Mouse (Mus musculus): Measurements from ENCODE around the gene Ppp1r17.

Gene Ppp1r17

DNA sequence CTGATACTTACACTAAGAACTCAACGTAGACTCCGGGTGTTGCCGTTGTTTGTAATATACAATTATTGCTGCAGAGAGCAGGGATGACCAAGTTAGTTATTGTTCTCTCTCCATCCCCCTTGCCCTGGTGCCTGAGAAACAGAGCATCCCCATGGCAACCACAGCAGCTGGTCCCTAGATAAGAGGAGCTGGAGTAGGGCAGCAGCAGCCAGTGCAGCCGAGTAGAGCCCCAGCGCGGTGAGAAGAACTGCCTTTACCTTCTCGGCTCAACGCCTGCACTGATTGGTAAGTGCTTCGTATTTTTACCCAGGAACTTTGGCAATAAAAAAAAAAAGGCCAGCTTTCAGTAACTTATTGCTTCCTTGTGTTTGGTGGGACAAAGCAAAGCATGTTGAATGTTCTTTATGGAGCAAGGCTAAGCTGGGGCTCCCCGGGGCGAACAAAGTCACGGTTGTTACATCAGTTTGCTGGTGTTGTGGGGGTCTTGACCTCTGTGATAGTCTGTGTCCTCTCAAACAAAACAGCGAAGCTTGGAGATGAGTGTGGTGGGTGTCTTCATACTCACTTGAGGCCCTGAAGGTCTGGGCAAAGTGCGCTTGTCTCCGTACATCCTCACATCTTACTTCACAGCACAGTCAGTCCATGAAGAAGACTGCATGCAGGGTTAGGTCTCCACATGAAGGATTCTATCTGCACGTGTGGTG, at the start of gene Ppp1r17:
Ppp1r17 (plus strand) TSS at position 207 of the 704 bp plus-strand sequence.
- no peak for DNase-seq

DNA sequence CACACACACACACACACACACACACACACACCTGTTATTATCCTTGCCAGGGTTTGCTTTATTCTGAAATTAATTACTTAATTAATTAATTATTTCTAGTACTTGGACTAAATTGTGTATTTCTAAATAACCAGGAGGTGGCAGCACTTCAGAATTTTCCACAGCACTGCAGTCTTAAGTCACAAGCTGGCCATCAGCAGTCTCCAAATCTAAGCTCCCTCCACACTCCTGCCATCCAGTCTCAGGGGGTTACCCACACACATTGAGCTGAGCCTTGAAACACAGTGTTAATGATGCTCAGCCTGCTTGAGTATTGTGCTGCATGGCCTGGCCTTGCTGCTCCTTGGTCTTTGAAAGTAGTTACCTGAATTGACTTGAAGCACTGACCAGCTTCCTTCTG, 44.3 kb upstream of the Ppp1r17 start:
- no peak for DNase-seq

DNA sequence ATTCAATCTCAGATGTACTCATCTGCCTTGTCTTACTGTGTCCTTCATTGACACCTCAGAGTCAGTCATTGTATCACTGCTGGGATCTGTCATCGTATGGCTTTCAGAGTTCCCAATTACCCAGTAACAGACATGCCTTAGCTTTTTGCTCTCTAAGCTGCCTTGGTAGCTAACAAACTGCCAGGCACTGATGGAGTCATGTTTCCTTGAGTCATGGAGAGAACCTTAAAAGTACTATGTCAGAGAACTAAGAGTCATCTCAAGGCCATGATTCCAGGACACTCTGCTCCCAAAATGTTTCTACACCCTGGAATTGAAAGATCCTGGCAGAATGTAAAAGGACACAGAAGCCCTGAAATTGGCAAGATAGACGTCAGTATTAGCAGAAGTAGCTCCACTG, 37.5 kb upstream of the Ppp1r17 start:
- no peak for DNase-seq

DNA sequence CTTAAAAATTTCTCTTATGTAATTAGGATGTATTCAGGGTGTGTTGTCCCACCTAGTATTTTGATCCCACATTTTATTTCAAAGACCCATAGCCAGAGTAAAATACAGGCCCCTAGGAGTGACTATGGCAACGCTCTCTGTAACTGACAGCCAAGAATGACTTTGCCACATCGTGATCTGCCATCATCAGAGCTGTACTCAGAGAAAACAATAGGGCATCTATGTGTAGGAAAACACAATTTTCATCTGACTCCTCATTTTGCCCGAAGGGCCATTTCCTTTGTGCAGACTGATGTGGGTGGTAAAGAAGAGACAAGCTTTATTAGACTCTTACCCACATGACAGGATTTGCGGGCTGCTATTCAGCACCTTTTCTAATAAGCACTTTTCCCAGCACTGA, 8.6 kb upstream of the Ppp1r17 start:
- DNase-seq: no peak

DNA sequence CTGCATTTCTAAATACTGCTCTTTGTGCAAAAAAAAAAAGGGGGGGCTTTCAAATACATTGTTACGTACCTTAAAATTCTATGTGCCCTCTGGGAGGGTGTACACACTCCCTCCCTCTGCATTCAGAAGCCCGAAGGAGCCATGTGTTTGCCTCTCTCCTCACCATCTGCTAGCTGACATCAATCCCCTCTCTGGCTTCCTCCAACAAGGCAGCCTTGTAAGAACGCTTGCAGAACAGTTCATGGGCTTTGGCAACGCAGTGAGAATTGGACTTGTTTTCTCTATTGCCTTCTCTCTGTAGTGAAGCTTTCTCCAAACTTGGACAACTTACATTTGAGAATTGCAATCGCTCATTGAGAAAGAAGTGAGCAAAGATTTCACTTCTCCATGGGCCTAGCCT, 4.9 kb upstream of the Ppp1r17 start:
- no peak for DNase-seq

DNA sequence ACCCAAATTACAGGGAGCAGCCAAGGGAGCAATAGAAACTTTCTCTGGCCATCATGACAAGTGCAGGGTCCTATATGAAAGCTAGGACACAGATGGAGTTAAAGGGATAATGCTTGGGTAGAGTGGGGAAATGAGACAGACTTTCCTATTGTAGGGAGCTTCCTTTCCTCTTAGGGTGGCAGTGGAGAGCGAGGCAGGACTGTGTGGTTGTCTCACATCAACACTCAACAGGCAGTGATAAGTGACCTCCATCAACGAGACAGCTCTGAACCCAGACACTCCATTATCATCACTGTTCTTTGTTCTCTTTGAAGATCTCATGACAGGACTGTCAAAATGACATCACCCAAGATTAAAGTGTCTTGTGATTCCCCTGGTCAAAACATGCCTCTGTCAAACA, 2.3 kb downstream of the Ppp1r17 start:
- no peak for DNase-seq

DNA sequence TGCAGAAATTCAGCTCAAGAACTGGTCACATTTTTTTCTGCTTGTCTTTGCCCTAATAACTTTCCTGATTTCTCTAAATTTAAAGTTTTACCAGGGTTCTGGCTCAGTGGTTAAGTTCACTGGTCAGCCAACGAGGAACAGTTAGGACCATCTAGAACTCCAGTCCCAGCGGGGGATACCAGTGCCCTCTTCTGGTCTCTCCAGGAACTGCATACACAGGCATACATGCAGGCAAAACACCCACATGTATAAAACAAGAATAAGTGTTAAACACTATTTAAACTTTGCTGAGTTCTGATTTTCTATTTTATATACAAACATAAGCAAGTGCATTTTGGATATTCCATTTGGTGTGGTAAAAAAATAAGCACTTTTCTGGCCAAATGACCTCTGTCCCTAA, 8.2 kb downstream of the Ppp1r17 start:
- no peak for DNase-seq

DNA sequence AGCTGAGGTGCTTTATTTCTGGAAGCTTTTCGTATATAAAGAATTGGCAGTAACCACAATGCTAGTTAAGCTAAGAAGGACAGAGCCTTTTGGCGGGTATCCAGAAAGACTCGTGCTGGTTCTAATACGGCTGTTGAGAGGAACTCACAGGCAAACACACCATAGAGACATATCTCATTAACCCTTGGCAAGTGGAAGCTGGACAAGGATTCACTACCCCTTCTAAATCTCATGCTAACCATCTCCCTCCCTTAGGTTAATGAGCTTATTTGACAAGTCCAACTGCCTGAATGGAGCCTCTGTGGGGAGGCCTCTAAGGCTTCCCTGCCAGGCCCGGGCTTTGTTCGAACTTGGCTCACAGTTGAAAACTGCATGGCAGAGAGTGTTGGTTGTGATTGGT, 10.0 kb downstream of the Ppp1r17 start:
- no peak for DNase-seq

DNA sequence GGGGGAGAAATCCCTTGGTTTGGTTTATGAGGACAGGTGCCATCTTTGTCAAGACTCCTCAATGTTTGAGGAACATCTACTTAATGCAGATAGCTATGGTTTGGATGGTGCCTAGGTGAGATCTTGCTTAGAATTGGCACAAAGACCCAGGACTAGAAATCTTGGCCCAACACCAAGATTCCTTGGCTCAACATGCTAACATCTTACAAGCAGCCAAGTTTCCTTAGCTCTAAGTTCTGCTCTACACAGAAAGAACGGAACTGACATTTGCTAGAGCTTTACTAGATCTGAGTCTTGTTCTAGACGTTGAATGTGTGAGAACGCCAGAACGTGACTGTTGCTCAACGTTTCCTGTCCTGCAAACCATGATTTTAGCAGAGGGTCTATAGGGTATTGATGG, 10.7 kb downstream of the Ppp1r17 start:
- DNase-seq: no peak

DNA sequence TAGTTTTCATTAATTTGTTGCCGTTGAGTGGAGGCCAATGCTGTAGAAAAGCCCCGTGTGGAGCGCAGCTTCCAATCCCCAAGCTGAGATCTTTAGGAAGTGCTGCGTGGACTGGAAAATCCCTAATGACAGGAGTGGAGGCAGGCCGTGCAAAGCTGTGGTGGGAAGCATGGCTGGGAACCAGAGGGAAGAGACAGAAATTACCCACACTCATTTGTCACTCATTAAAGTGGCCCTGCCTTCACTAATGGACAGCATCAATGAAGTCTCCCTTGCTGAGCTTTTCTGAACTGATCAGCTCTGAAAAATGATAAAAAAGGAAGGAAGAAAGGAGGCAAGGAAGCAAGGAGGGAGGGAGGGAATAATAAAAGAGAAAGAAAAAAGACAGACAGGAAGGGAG, 12.7 kb downstream of the Ppp1r17 start:
- DNase-seq: no peak

DNA sequence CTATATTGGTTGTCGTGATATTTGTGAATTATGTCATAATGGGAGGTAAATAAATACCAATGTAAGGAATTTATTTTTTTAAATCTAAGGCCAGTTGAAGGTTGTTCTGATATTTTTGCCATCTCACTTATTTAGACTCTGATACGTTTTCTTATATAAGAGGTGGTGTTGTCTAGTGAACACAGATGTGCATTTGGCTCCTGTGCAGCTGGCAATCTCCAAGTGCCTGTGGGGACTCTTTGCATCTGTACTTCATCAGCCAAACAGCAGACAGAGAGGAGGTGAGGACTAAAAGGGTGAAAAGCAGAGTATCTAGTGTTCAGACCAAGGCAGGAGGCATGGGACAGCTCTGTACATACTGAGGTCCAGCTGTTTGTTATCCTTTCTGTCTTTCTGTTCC, 14.9 kb downstream of the Ppp1r17 start:
- DNase-seq: no peak

DNA sequence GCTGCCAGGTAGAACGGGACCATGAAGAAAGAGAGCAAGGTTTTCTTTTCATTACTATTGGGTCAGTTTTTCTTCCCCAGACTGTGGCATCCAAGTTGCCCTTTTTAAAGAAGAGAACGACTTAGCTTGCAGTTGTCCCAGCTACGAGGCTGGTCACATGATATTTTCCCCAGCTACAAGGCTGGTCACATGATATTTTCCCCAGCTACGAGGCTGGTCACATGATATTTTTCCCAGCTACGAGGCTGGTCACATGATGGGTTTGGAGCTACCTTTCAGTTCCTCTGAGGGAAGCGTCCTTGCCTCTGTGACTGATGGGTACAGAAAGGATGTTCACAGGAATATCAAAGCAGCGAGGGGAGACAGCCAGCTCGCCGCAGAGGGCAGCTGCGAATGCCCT, 17.8 kb downstream of the Ppp1r17 start:
- DNase-seq: no peak

DNA sequence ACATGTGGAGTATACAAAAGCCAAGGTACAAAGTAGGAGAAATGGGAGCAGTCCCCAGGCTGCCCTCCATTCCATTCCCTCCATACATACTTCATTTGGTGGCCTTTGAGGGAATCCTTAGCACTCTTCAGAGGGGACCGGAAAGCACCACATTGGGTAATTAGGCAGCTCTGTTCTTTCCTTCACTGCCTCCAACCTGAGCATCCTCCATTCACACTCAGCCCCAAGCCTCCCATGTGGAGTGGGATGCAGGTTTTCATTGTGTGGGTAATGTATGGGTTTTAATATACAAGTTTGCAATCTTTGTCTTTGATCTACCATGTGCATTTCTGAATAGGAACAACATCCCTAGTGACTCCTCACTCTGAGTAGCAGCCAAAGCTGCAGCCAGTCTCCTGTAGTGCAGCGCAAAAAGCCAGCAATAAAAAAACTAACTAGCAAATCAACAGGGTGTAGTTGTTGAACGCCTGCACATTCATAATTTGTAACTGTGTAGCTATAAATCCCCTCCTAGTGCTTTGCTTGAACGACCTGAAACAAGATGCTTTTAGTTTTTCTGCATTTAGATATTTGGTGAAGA, 22.3 kb downstream of the Ppp1r17 start:
- DNase-seq: no peak

DNA sequence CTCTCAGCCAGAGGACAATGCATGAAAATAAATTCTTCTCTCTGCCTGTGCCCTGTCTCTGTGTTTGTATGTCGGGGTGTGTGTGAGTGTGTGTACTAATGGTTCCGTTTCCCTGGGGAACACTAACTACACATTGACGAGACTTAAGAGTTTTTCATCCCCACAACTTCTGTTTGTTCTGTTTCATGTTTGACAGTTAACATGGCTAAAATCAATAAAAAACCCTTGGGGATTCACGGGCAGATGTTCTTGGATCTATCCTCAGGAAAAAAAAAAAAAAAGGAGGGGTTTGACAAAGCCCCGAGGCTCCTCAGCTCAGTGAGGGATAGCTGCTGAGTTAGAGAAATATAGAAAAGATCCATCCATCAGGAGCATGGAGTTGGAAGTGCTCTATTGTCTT, 27.0 kb downstream of the Ppp1r17 start:
- DNase-seq: no peak

DNA sequence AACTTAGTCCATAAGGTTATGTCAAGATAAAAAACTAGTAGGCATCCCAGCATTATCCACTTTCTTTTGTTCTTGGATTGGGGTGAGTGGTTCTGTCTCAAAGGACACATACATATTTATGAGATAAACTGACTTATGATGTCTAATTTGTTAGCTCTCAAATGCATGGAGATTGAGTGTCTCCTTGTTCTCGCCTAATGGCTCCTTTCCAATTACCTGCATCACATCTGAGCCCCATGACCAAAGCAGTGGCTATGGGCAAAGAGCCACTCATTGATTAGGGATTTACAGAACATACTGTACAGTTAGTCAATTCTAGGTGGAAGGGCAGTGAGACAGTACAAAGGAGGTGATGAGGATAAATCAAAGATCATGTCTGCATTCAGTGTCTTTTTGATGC, 27.4 kb downstream of the Ppp1r17 start:
- no peak for DNase-seq

DNA sequence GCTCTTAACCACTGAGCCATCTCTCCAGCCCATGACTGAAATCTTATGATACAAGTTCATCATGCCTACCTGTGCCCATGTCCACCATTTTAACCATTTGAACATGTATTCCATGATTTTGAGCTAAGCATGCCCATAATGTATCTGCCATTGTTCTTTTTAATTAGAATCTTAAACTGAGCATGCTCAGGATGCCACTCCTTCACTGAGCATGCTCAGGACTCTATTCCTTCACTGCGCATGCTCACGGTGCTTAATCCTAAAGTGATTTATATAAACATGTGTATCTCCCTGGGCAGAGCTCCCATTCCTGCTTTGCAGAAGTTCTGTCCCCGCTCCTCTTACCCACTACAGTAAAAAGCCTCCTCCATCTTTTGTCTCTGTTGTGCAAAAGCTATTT, 31.3 kb downstream of the Ppp1r17 start:
- DNase-seq: no peak

DNA sequence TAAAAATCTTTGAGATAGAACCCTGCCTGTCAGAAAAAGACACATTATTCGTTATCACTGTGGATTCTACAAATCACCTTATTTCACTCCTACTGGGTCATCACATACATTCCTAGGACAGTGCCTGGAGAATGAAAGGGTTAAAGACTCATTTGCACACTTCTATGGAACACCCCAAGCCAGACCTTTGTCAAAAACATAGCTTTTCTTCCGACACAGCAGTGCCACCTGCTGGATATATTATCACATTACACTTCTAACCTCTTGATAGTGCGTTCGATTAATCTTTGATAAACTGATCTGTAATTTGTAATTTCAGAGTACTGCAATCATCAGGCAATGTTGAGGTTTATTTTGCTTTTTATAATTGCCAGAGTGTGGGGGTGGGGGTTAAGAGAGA, 31.8 kb downstream of the Ppp1r17 start:
- no peak for DNase-seq

DNA sequence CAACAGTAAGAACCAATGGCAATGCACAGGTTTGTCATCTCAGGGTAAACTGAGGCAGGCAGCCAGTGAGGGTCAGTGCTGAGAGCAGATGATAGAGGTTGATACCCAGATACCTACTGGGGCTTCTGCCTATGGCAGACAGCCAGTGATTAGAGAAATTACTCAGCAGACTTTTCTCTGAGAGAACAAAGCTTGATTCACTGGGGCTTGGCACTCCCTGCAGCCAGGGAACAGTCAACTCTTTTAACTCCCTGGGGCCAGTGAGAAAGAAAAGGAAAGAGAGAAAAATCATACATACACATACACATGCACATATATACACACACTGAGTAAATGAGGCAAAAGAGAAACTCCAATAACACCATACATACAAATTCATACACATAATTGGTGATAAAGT, 46.4 kb downstream of the Ppp1r17 start:
- no peak for DNase-seq

DNA sequence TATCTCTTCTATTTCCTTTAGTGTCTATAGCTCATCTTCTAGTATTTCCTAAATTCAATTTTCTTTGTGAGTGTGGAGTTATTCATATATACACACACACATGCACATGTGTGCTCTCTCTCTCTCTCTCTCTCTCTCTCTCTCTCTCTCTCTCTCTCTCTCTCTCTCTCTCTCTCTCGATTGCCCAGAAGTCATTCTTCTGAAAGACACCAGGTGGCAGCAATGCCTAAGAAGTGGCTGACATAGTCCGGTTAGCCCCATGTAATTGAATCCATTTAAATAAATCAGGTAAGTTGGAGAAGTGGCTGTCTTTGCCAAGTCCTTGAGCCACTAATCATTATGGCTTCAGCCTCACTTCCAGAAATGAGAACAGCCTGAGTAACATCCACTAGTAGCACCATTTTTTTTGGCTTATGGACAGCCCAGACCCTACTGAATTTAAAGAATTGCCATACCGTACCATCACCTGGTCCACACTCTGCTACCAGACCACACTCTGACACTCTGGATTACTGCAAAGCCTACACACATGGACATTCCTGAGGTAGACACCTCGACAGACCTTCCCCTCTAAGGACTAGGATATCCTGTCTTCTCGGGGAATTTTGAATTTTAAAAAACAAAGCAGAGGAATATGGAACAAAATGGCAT, 49.5 kb downstream of the Ppp1r17 start:
- peak; percentile 21 for DNase-seq

DNA sequence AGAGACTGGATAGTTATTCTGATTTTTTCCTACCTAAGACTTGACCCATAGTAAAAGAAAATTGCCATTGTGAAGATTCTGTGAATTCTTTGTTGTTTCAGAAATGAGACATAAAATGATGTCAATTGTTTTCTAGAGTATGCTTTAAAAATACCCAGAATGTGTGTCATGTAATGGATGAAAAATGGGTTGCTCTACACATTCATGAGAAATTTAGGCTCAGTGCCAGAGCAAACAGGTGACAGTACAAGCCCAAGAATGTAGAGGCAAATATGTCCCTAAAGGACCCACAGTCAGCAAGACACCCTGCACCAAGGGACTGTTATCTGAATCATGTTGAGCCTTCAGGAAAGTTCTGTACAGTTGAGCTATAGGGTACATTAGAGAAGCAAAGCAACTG, 51.2 kb downstream of the Ppp1r17 start:
- DNase-seq: no peak

DNA sequence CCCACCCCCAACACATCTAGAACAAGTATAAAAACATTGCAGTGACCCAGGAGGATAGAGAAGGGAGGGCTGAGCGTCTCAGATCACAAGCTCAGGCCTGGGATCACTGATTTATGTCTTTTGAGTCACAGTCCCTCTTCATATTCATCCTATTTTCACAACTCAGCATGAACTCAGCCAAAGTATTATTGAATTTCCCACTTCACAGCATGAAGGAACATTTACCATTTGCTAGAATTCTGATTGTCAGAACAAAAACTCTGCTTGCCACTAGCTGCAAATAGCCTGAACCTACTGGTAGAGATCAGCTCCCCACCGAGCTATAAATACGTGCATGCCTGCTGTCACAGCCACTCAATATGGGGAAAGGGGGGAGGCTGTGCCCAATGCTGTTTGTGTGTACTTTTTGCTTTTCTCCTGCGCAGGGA, 59.1 kb downstream of the Ppp1r17 start:
- DNase-seq: no peak

All from kidney, adult 11 months (tissue).